Mouse (Mus musculus) liver, postnatal 0 days (tissue): ENCODE data around the gene Mcidas.

ENCODE experiments used
- CTCF ChIP-seq: sonication (generic); IDR thresholded peaks from 2 replicates; pipeline ENCODE4 v1.5.1; 2016; ENCODE audit warnings: antibody characterized with exemption, low read depth
- EP300 ChIP-seq: IDR thresholded peaks from 2 replicates; pipeline ENCODE4 v1.6.1; 2016; ENCODE audit warnings: antibody characterized with exemption, low read depth, mild to moderate bottlenecking

DNA sequence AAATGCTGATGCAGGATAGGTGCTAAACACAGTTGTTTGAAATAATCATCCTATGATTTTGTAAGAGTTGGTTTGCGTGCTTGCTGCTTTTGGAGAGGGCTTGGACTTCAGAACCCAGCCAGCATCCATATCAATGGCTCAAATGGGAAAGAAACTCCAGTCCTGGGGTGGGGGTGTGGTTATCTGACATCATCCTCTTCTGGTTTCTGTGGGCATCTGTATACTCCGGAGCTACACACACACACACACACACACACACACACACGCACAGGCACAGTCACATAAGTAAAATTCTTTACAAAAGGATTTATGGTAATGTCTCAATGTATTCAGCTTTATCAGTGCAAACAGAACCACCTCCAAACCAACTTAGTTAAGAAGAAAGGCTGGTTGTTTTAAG lies 6.4 kb downstream of the Mcidas start:
- TF ChIP-seq CTCF (no peak), EP300 (no peak)
